Mouse (Mus musculus): ENCODE data around the gene Naa30. TPM values are rescaled to one million over a fixed set of nuclear protein-coding genes. Genes with fewer than 3 reads are reported as not detected.

The Naa30 gene
- 62.8 TPM for polyA plus RNA-seq (2017; shearing (Covaris generic))

GRCm38 (mm10) chr14:49171867-49172581 is at the start of gene Naa30:
Gene Naa30 (plus strand): TSS chr14:49172226.

Other genes with a start within 250 kb of the Naa30 start
- 27.8 TPM for gene Ap5m1, start 106.1 kb upstream of the Naa30 start, polyA plus RNA-seq (2017; shearing (Covaris generic))
- gene Exoc5, start 105.6 kb upstream of the Naa30 start, polyA plus RNA-seq (2017; shearing (Covaris generic)) = 101 TPM
- 0.10 TPM for gene ccdc198, start 73.2 kb downstream of the Naa30 start, polyA plus RNA-seq (2017; shearing (Covaris generic))